Mouse (Mus musculus): Measurements from ENCODE around the gene Jpt2. TPM values are rescaled to one million over a fixed set of nuclear protein-coding genes. Genes with fewer than 3 reads are reported as not detected.

Gene Jpt2
- polyA plus RNA-seq, 1 experiment from 2014 or later: 50.0 TPM

GRCm38 (mm10) chr17:24899153-24899552 lies 61.3 kb downstream of the Jpt2 start:
- no peak overlapping the region for H3K9ac ChIP-seq (replicated peaks; ENCODE audit: low read depth, low read length)
- peaks cover 21% of the 10 kb centered on the region for H3K4me1 ChIP-seq (ENCODE audit: control insufficient read depth, insufficient read depth, low read length)
- no peaks in the 10 kb centered on the region for H3K27me3 ChIP-seq (ENCODE audit: control insufficient read depth, insufficient read depth, low read length)
- no peak overlapping the region for H3K4me3 ChIP-seq (ENCODE audit: low read depth, low read length)
- WGBS: 84% methylated on average over 5 of the region's 5 CpGs
- no peak overlapping the region for H3K4me2 ChIP-seq (ENCODE audit: low read depth, low read length)
- H3K27ac ChIP-seq (ENCODE audit: low read depth, low read length): no peak overlapping the region
- ATAC-seq (ENCODE audit: low read depth): no peak
- peaks cover 69% of the 10 kb centered on the region for H3K36me3 ChIP-seq (ENCODE audit: control insufficient read depth, insufficient read depth, low read length)
- H3K9me3 ChIP-seq (ENCODE audit: control insufficient read depth, low read length): no peaks in the 10 kb centered on the region

GRCm38 (mm10) chr17:24898041-24898854 lies 62.2 kb downstream of the Jpt2 start:
- H3K27ac ChIP-seq (ENCODE audit: low read depth, low read length): no peak overlapping the region
- peak overlapping the region; percentile 81; the same call in 1 of the 2 replicates for H3K4me3 ChIP-seq (ENCODE audit: low read depth, low read length)
- peaks cover 30% of the 10 kb centered on the region for H3K4me1 ChIP-seq (ENCODE audit: control insufficient read depth, insufficient read depth, low read length)
- H3K27me3 ChIP-seq (ENCODE audit: control insufficient read depth, insufficient read depth, low read length): no peaks in the 10 kb centered on the region
- no peak for ATAC-seq (ENCODE audit: low read depth)
- WGBS: 82% methylated on average over 4 of the region's 4 CpGs
- no peaks in the 10 kb centered on the region for H3K9me3 ChIP-seq (ENCODE audit: control insufficient read depth, low read length)
- H3K9ac ChIP-seq (replicated peaks; ENCODE audit: low read depth, low read length): no peak overlapping the region
- peaks cover 65% of the 10 kb centered on the region for H3K36me3 ChIP-seq (ENCODE audit: control insufficient read depth, insufficient read depth, low read length)
- H3K4me2 ChIP-seq (ENCODE audit: low read depth, low read length): peak overlapping the region; percentile 95; the same call in 1 of the 2 replicates

- peaks cover 65% of the 10 kb centered on the region for H3K36me3 ChIP-seq (ENCODE audit: control insufficient read depth, insufficient read depth, low read length)
- H3K9me3 ChIP-seq (ENCODE audit: control insufficient read depth, low read length): no peaks in the 10 kb centered on the region
- no peak overlapping the region for H3K27ac ChIP-seq (ENCODE audit: low read depth, low read length)
- H3K4me1 ChIP-seq (ENCODE audit: control insufficient read depth, insufficient read depth, low read length): peaks cover 30% of the 10 kb centered on the region
- ATAC-seq (ENCODE audit: low read depth): no peak
- H3K27me3 ChIP-seq (ENCODE audit: control insufficient read depth, insufficient read depth, low read length): no peaks in the 10 kb centered on the region
- peak overlapping the region; percentile 81; the same call in 1 of the 2 replicates for H3K4me3 ChIP-seq (ENCODE audit: low read depth, low read length)
- no peak overlapping the region for H3K9ac ChIP-seq (replicated peaks; ENCODE audit: low read depth, low read length)
- H3K4me2 ChIP-seq (ENCODE audit: low read depth, low read length): peak overlapping the region; percentile 95
- WGBS: 78% methylated on average over 4 of the region's 4 CpGs
These were observed 62.9 kb downstream of the Jpt2 start for GRCm38 (mm10) chr17:24897600-24897999.

GRCm38 (mm10) chr17:24896993-24897269 lies 63.6 kb downstream of the Jpt2 start:
- H3K27ac ChIP-seq (ENCODE audit: low read depth, low read length): peak overlapping the region; percentile 69
- peaks cover 30% of the 10 kb centered on the region for H3K4me1 ChIP-seq (ENCODE audit: control insufficient read depth, insufficient read depth, low read length)
- H3K36me3 ChIP-seq (ENCODE audit: control insufficient read depth, insufficient read depth, low read length): peaks cover 65% of the 10 kb centered on the region
- H3K9me3 ChIP-seq (ENCODE audit: control insufficient read depth, low read length): no peaks in the 10 kb centered on the region
- peak overlapping the region; percentile 95 for H3K4me2 ChIP-seq (ENCODE audit: low read depth, low read length)
- no peaks in the 10 kb centered on the region for H3K27me3 ChIP-seq (ENCODE audit: control insufficient read depth, insufficient read depth, low read length)
- ATAC-seq (ENCODE audit: low read depth): no peak
- H3K9ac ChIP-seq (replicated peaks; ENCODE audit: low read depth, low read length): peak overlapping the region; percentile 85
- peak overlapping the region; percentile 81 for H3K4me3 ChIP-seq (ENCODE audit: low read depth, low read length)
- WGBS: 27% methylated on average over 11 of the region's 11 CpGs

DNA sequence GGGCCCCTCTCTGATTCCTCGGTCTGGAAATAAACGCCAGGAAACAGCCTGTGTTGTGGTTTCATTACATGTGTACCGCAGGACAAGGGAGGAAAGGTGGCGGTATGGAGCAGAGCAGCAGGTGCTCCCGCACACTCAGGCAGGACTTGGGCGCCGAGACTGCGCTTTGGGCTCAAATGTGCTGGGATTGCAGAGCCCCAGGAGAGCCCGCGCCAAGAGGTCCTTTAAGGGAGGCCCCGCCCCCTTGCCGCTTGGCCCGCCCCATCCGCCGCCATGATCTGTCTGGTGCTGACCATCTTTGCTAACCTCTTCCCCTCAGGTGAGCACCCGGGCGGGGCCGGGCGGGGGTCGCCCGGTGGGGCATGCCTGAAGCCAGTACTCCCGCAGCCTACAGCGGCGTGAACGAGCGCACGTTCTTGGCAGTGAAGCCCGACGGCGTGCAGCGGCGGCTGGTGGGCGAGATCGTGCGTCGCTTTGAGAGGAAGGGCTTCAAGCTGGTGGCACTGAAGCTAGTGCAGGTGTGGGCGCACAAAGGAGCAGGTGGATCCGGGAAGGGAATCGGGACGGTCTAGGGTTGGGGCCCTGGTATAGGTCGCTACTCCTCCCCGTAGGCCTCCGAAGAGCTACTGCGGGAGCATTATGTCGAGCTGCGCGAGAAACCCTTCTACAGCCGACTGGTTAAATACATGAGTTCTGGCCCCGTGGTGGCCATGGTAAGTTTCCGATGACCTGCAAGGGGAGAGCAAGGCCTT lies 64.1 kb downstream of the Jpt2 start, which contains the start of gene Nme3:
Nme3 (plus strand) TSS at position 260 of the 752 bp plus-strand sequence.
- H3K4me1 ChIP-seq (ENCODE audit: control insufficient read depth, insufficient read depth, low read length): peaks cover 30% of the 10 kb centered on the region

GRCm38 (mm10) chr17:24895571-24896240 lies 64.8 kb downstream of the Jpt2 start:
- WGBS: 9% methylated on average over 23 of the region's 23 CpGs
- Histone ChIP-seq H3K27ac (ENCODE audit: low read depth, low read length) (peak overlapping the region; percentile 83), H3K9me3 (ENCODE audit: control insufficient read depth, low read length) (no peaks in the 10 kb centered on the region), H3K9ac (replicated peaks; ENCODE audit: low read depth, low read length) (peak overlapping the region; percentile 85), H3K4me3 (ENCODE audit: low read depth, low read length) (peak overlapping the region; percentile 81), H3K4me1 (ENCODE audit: control insufficient read depth, insufficient read depth, low read length) (peaks cover 30% of the 10 kb centered on the region), H3K36me3 (ENCODE audit: control insufficient read depth, insufficient read depth, low read length) (peaks cover 65% of the 10 kb centered on the region), H3K27me3 (ENCODE audit: control insufficient read depth, insufficient read depth, low read length) (no peaks in the 10 kb centered on the region), H3K4me2 (ENCODE audit: low read depth, low read length) (peak overlapping the region; percentile 95)
- no peak for ATAC-seq (ENCODE audit: low read depth)

More for the DNA sequence above, 64.1 kb downstream of the Jpt2 start, which contains the start of gene Nme3:
- Histone ChIP-seq H3K4me3 (ENCODE audit: low read depth, low read length) (peak within 1 kb of the TSS; percentile 81), H3K27me3 (ENCODE audit: control insufficient read depth, insufficient read depth, low read length) (no peaks in the 10 kb centered on the region), H3K36me3 (ENCODE audit: control insufficient read depth, insufficient read depth, low read length) (peaks cover 65% of the 10 kb centered on the region), H3K4me2 (ENCODE audit: low read depth, low read length) (peak within 1 kb of the TSS; percentile 95), H3K9me3 (ENCODE audit: control insufficient read depth, low read length) (no peaks in the 10 kb centered on the region), H3K27ac (ENCODE audit: low read depth, low read length) (peak within 1 kb of the TSS; percentile 83), H3K9ac (replicated peaks; ENCODE audit: low read depth, low read length) (peak within 1 kb of the TSS; percentile 85)
- whole genome bisulfite sequencing: 1% methylated on average over 49 of the region's 50 CpGs
- peak; percentile 77 for ATAC-seq (ENCODE audit: low read depth)

DNA sequence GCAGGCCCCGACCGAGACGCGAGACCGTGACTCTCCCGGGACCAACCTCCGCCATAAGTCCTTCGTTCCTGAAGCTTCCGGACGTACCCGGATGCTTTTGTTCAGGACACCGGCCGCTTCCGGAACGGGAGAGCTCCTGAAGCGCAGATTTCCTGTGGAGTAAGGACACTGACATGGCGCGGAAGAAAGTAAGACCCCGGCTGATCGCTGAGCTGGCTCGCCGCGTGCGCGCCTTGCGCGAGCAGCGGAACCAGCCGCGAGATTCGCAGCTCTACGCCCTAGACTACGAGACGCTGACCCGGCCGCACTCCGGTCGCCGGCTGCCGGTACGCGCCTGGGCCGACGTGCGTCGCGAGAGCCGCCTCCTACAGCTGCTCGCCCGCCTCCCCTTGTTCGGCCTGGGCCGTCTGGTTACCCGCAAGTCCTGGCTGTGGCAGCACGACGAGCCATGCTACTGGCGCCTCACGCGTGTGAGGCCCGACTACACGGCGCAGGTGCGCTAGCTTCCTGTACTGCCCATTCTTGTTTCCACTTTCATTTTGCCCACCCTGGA lies 65.4 kb downstream of the Jpt2 start, which contains the start of the genes Eme2 and Mrps34:
Eme2 (minus strand) TSS at position 93 of the 553 bp plus-strand sequence.
Mrps34 (plus strand) TSS at position 122 of the 553 bp plus-strand sequence.
- no peaks in the 10 kb centered on the region for H3K27me3 ChIP-seq (ENCODE audit: control insufficient read depth, insufficient read depth, low read length)
- peak within 1 kb of the TSS; percentile 81 for H3K4me3 ChIP-seq (ENCODE audit: low read depth, low read length)
- WGBS: under 1% methylated on average over 62 of the region's 62 CpGs
- H3K4me2 ChIP-seq (ENCODE audit: low read depth, low read length): peak within 1 kb of the TSS; percentile 95
- H3K4me1 ChIP-seq (ENCODE audit: control insufficient read depth, insufficient read depth, low read length): peaks cover 30% of the 10 kb centered on the region
- peaks cover 64% of the 10 kb centered on the region for H3K36me3 ChIP-seq (ENCODE audit: control insufficient read depth, insufficient read depth, low read length)
- H3K9me3 ChIP-seq (ENCODE audit: control insufficient read depth, low read length): no peaks in the 10 kb centered on the region
- ATAC-seq (ENCODE audit: low read depth): peak; percentile 54; the same call in 1 of the 2 replicates
- peak within 1 kb of the TSS; percentile 83 for H3K27ac ChIP-seq (ENCODE audit: low read depth, low read length)
- peak within 1 kb of the TSS; percentile 85 for H3K9ac ChIP-seq (replicated peaks; ENCODE audit: low read depth, low read length)

All from neural tube, embryonic 14.5 days (tissue).